Mouse (Mus musculus) ZHBTc4 (cell line): Measurements from ENCODE around the gene Msh2.
A peak's percentile ranks its signal among the peaks of the same experiment; 100 is the strongest.
"Not testable (repeated sequence)": the region's sequence is repeated elsewhere in the genome, so short reads cannot be mapped to it uniquely, and the experiment has no call there.

Experiments
- DNase-seq: peaks from one replicate; pipeline ENCODE4 v3.0.0-alpha.2; 2011; ENCODE audit warnings: low read depth, low spot score

Msh2 gene

DNA sequence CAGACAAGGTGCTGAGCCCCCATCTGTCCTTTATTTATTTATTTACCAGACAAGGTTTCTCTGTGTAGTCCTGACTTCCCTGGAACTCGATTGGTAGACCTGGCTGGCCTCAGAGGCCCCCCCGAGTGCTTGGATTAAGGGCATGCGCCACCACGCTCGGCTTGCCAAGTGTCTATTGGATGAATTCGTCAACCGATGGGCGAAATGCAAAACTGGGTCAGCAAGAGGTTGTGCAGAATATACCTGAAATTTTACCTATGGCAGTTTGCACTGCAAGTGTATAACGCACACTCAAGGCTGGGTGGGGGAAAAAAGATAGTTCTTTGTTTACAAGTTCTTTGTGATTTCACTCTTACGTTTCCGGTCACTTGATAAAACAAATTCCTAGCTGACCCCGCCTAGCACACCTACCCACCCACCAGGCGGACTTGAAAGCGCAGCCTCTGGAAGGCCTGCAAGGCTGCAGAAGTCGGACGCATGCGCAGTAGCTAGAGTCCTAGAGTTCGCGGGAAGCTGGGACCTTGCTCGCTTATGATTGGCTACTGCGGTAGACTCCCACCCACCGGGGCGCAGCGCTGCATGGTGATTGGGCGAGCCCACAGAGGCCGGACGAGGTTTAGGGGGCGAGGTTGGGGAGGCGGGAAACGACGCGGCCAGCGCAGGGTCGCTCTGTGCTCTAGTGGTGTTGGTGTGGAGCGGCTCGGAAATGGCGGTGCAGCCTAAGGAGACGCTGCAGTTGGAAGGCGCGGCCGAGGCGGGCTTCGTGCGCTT is at the start of gene Msh2:
Msh2 (plus strand) TSS at position 441 of the 771 bp plus-strand sequence.
- DNase-seq = peak; percentile 100

DNA sequence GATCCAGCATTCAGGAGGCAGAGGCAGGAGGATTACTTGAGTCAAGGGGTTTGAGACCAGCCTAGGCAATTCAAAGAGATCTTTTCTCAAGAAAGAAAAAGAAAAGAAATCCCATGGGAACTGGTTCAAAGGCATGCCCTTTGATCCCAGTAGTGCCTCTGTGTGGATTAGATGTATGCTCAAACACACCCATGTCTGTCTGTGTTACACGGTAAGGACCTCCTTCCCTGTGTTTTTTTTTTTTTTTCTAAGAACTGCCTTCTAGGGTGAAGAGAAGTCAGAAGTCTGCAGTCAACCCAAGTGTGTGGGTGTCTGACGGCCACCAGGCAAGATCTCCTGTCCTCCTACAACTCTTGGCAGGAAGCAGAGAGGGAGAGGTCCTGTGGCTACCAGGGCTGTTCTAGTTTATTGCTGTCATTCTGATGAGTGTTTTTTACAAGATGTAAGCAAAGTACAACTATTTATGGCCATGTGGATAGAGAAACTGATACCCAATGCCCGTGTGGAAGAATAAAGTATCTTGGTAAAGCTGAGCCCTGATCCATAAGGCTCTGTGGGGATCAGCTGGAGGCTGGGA is 46.5 kb upstream of the Msh2 start:
- DNase-seq = no peak

DNA sequence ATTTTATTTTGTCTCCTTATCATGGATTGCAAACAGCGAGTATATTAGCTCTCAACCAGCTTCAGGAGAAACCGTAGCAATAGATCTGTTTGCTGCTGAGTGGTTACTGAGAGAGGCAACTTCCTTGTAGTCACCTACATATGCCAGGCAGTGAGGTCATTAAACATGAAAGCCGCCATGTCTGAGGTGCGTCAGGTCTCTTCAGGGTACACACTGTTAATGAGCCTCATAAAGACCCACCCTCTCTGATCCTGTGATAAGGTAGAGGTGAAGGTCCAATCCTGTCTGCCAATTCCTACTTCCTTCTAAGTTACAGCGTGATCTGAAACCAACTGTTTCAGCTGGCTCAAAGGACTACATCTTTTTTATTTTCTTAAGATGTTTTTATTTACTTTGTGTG is 44.0 kb upstream of the Msh2 start:
- DNase-seq = no peak

- no peak for DNase-seq
Measured at GRCm38 (mm10) chr17:87628706-87629105, 43.4 kb upstream of the Msh2 start.

GRCm38 (mm10) chr17:87637056-87637389 is 35.1 kb upstream of the Msh2 start:
- DNase-seq = peak; percentile 46

GRCm38 (mm10) chr17:87639242-87639641 is 32.9 kb upstream of the Msh2 start:
- peak; percentile 64 for DNase-seq

GRCm38 (mm10) chr17:87640272-87640671 is 31.9 kb upstream of the Msh2 start:
- DNase-seq = peak; percentile 65

- DNase-seq = no peak
Measured at GRCm38 (mm10) chr17:87641006-87641405, 31.1 kb upstream of the Msh2 start.

- no peak for DNase-seq
Measured at GRCm38 (mm10) chr17:87642744-87643143, 29.4 kb upstream of the Msh2 start.

- not testable (repeated sequence) for DNase-seq
Measured at GRCm38 (mm10) chr17:87655616-87656015, 16.5 kb upstream of the Msh2 start.

DNA sequence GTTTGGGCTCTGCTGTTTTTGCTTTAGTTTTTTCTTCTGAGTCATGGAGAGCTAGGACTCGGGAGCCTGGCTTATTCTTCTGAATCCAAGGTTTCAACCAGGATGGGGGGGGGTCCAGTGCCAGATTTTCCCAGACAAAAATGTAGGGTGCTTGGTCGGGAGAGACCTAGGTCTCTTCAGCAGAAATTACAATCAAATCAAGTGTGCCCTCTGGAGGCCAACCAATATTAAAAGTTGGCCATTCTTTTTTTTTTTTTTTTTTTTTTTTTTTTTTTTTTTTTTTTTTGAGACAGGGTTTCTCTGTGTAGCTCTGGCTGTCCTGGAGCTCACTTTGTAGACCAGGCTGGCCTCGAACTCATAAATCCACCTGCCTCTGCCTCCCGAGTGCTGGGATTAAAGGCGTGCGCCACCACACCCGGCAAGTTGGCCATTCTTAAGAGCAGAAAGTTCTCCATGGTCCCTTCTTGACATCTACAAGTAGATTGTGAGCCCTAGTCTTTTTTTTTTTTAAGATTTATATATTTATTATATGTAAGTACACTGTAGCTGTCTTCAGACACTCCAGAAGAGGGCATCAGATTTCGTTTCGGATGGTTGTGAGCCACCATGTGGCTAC is 10.1 kb upstream of the Msh2 start:
- not testable (repeated sequence) for DNase-seq

DNA sequence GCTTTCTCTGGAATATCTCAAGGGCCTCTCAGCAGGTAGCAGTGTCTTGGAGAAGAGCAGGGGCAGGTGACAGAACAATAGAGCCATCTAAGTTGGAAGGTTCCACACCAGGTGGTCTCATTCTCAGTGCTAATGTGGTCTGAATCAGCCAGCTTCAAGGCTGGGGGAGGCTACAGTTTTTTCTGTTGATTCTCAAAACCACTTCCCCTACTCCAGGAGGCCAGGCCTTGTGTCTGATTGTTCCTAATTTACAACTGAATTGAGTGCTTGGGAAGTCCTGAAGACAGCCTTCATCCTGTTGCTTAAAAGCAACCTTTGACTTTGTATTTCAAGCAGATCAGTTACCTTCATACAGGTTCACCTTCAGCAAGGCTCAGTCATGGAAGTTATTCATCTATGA is 7.9 kb upstream of the Msh2 start:
- peak; percentile 89 for DNase-seq

- DNase-seq = peak; percentile 69
Measured at GRCm38 (mm10) chr17:87665066-87665822, 6.9 kb upstream of the Msh2 start.

GRCm38 (mm10) chr17:87672677-87673286 is 652 bp downstream of the Msh2 start:
- DNase-seq = no peak

DNA sequence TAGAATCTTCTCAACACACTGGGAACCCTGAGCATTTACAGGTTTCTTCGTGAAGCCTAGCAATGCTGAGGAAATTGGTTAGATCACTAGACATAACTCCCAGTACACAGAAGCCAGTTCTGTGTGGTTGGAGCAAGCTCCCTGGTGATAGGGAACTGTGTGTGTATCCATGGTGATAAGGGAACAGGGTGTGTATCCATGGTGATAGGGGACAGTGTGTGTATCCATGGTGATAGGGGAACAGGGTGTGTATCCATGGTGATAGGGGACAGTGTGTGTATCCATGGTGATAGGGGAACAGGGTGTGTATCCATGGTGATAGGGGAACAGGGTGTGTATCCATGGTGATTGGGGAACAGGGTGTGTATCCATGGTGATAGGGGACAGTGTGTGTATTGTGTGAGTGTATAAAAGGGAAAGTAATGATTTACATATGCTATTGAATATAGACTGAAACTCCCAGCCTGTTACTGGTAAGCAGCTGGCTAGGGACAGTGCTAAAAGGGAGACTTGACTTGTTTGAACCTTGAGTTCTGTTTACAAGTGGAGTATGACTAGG is 4.9 kb downstream of the Msh2 start:
- peak; percentile 77 for DNase-seq

GRCm38 (mm10) chr17:87677656-87678055 is 5.5 kb downstream of the Msh2 start:
- DNase-seq = peak; percentile 94

DNA sequence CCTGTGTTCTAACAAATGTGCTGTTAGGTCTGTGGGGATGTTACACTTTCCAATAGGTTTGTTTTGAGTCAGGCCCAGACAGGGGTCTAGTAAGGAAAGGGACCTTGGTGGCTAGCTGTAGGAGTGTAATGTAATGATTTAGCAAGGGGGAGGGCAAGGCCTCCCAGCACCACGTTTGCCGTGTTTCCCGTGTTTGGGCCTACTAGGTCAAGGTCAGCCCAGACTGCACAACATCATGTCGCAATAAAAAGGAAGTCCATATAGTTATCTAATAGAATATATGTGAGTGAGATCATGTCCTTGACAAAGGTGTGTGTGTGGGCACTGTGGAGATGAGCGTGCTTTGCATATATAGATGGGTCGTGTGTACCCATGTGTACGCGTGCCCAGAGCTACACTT is 17.1 kb downstream of the Msh2 start:
- DNase-seq = no peak

DNA sequence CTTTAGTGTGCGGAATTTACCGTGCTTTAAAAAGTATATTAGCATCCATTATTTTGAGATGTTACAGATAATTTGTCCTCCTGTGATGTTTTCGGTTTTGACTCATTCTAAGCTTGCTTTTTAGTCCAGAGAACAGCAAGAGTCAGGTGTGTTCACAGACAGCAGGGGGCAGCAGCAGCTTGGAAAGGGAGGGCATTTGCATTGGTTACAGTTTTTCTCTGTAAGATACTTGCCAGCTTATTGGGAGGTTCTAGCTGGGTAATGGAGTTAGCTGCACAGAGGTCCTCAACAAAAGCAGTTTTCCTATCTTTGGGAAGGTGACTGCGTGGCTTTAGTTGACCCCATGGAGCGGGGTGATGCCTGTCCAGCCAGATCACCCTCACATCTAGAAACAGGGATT is 19.8 kb downstream of the Msh2 start:
- DNase-seq = peak; percentile 81

GRCm38 (mm10) chr17:87695874-87696465 is 23.8 kb downstream of the Msh2 start:
- peak; percentile 83 for DNase-seq

GRCm38 (mm10) chr17:87696814-87697213 is 24.7 kb downstream of the Msh2 start:
- peak; percentile 54 for DNase-seq
